Mouse (Mus musculus) liver, embryonic 11.5 days (tissue): ENCODE measurements around the gene Cbfa2t2. TPM values are rescaled to one million over a fixed set of nuclear protein-coding genes. Genes with fewer than 3 reads are reported as not detected.

ENCODE experiments used
- ATAC-seq: fragments of 200-750 bp; cut with Nextera tagmentation; replicated peaks from 2 replicates; pipeline ENCODE4 v1.8.0; 2017; ENCODE audit warnings: moderate number of reproducible peaks, mild to moderate bottlenecking, moderate TSS enrichment, moderate library complexity; ENCODE audit not compliant: low FRiP score
- DNase-seq: peaks from one replicate; pipeline ENCODE4 v3.0.0-alpha.2; 2017; ENCODE audit warnings: low spot score
- H3K27ac ChIP-seq: fragments of 300-500 bp; sonication (generic); 2 replicates; pipeline ENCODE4 v1.5.1; 2014; ENCODE audit warnings: mild to moderate bottlenecking, low read depth, low read length, control low read depth
- H3K27me3 ChIP-seq: fragments of 300-500 bp; sonication (generic); replicated peaks from 2 replicates; pipeline ENCODE4 v1.6.1; 2014; ENCODE audit warnings: low read length, mixed read lengths; ENCODE audit not compliant: control insufficient read depth, insufficient read depth
- H3K36me3 ChIP-seq: fragments of 300-500 bp; sonication (generic); 2 replicates; pipeline ENCODE4 v1.6.1; 2014; ENCODE audit warnings: mild to moderate bottlenecking, low read length, moderate library complexity, mixed read lengths; ENCODE audit not compliant: control insufficient read depth, insufficient read depth
- H3K4me1 ChIP-seq: fragments of 300-500 bp; sonication (generic); replicated peaks from 2 replicates; pipeline ENCODE4 v1.6.1; 2014; ENCODE audit warnings: low read length, mixed read lengths; ENCODE audit not compliant: control insufficient read depth, insufficient read depth
- H3K4me2 ChIP-seq: fragments of 300-500 bp; sonication (generic); 2 replicates; pipeline ENCODE4 v1.6.1; 2014; ENCODE audit warnings: mild to moderate bottlenecking, control low read depth, moderate library complexity
- H3K4me3 ChIP-seq: fragments of 300-500 bp; sonication (generic); 2 replicates; pipeline ENCODE4 v1.5.1; 2014; ENCODE audit warnings: low read depth, low read length, control low read depth
- H3K9ac ChIP-seq: fragments of 300-500 bp; sonication (generic); 2 replicates; pipeline ENCODE4 v1.6.1; 2014; ENCODE audit warnings: low read depth, low read length, control low read depth
- H3K9me3 ChIP-seq: fragments of 300-500 bp; sonication (generic); 2 replicates; pipeline ENCODE4 v1.6.1; 2016; ENCODE audit warnings: low read length, inconsistent platforms, mixed read lengths; ENCODE audit not compliant: control insufficient read depth
- WGBS: fragments of 180-500 bp; shearing (Covaris S2); extraction: QIAGEN DNeasy Blood & Tissue Kit; methylation state at CpG from one replicate; pipeline ENCODE4 v1.1.7; 2014; 5-methylcytosine and 5-hydroxymethylcytosine counted together
- polyA plus RNA-seq: library from polyadenylated mRNA; unstranded; fragments of >200 nt; fragmentation: Nextera tagmentation; extraction: Ambion mirVana; gene quantifications from 2 replicates; pipeline ENCODE4 v1.2.1, GENCODE M21; 2014

Gene Cbfa2t2
- polyA plus RNA-seq, 1 experiment from 2014 or later: 23.5 TPM

DNA sequence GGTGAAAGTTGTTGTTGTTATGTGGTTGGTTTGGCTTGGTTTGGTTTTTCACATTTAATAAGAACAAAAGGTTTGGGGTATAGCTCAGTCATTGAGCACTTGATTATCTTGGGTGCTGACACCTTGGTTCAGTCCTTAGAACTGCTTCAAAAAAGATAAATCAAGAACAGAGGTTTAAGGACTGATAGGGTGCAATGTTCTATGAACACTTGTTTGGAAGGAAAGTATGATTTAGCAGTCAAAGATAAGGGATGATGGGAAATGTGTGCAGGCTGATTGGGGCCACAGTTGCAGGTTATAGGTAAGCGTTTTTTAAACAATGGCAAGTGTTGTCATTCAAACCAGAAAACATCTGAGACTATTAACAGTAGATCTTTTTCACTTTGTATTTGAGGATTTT is 17.8 kb downstream of the Cbfa2t2 start:
- ATAC-seq: peak; percentile 72
- Histone ChIP-seq H3K4me3 (no peak overlapping the region), H3K36me3 (no peaks in the 10 kb centered on the region), H3K27ac (peak overlapping the region; percentile 53; the same call in 1 of the 2 replicates), H3K9ac (no peak overlapping the region), H3K4me1 (peaks cover 22% of the 10 kb centered on the region), H3K27me3 (no peaks in the 10 kb centered on the region), H3K9me3 (no peaks in the 10 kb centered on the region), H3K4me2 (no peak overlapping the region)
- no peak for DNase-seq
- WGBS: 33% methylated on average over 1 of the region's 1 CpGs

DNA sequence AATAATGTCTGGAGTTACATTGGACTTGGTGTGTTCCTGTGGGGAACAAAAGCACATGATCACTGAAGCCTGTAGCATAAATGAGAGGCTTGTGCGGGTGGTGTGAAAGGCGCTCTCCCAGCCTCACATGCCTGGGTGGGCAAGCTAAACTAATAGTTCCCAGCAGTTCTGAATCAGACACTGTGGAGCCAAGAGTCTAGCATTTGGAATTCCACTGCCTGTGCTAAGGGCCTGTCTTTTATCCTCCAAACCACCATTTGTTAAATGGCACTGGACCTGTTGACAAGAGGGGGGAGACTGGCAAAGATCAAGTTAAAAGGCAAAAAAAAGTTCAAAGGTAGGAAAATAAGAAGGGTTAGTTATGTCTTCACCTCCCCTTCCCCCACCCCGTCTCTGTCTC is 18.3 kb downstream of the Cbfa2t2 start:
- Histone ChIP-seq H3K4me1 (peaks cover 22% of the 10 kb centered on the region), H3K27ac (no peak overlapping the region), H3K9ac (no peak overlapping the region), H3K27me3 (no peaks in the 10 kb centered on the region), H3K4me2 (no peak overlapping the region), H3K36me3 (no peaks in the 10 kb centered on the region), H3K9me3 (no peaks in the 10 kb centered on the region), H3K4me3 (no peak overlapping the region)
- ATAC-seq (no peak), DNase-seq (no peak)
- 71% methylated on average over 3 of the region's 3 CpGs for WGBS

DNA sequence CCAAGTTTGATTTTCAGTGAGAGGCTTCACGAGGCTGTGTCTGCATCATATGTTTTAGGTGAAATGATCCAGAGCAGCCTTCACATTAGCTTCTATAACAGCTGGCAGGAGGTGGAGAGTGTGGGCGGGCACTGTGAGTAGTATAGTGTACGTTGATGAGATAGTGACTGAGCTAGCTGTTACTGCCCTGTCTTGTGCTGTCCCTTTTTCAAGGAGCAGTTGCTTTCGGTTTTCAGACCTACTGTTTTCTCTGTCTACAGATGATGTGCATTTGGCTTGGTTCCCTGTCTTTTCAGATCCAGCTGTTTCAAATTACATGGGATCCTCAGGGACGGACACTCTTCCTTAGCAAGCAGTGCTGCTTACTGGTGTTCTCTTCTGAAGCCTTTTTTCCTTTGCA is 19.5 kb downstream of the Cbfa2t2 start:
- 40% methylated on average over 5 of the region's 5 CpGs for WGBS
- Histone ChIP-seq H3K9me3 (no peaks in the 10 kb centered on the region), H3K4me2 (peak overlapping the region; percentile 48), H3K27me3 (no peaks in the 10 kb centered on the region), H3K27ac (no peak overlapping the region), H3K36me3 (no peaks in the 10 kb centered on the region), H3K9ac (no peak overlapping the region), H3K4me1 (peaks cover 26% of the 10 kb centered on the region), H3K4me3 (no peak overlapping the region)
- DNase-seq (no peak), ATAC-seq (peak; percentile 79)

GRCm38 (mm10) chr2:154456621-154457020 is 20.3 kb downstream of the Cbfa2t2 start:
- DNase-seq: no peak
- Histone ChIP-seq H3K9me3 (no peaks in the 10 kb centered on the region), H3K4me3 (no peak overlapping the region), H3K27ac (no peak overlapping the region), H3K9ac (no peak overlapping the region), H3K27me3 (no peaks in the 10 kb centered on the region), H3K36me3 (no peaks in the 10 kb centered on the region), H3K4me1 (peaks cover 30% of the 10 kb centered on the region), H3K4me2 (no peak overlapping the region)
- ATAC-seq: no peak

GRCm38 (mm10) chr2:154459262-154459661 is 23.0 kb downstream of the Cbfa2t2 start:
- ATAC-seq: no peak
- WGBS: 44% methylated on average over 2 of the region's 2 CpGs

GRCm38 (mm10) chr2:154459851-154460250 is 23.6 kb downstream of the Cbfa2t2 start:
- Histone ChIP-seq H3K4me2 (no peak overlapping the region), H3K9me3 (no peaks in the 10 kb centered on the region), H3K27ac (no peak overlapping the region), H3K4me1 (peaks cover 35% of the 10 kb centered on the region), H3K9ac (no peak overlapping the region), H3K4me3 (no peak overlapping the region), H3K27me3 (no peaks in the 10 kb centered on the region), H3K36me3 (no peaks in the 10 kb centered on the region)
- 49% methylated on average over 4 of the region's 4 CpGs for WGBS
- DNase-seq (no peak), ATAC-seq (no peak)

More at GRCm38 (mm10) chr2:154459262-154459661, 23.0 kb downstream of the Cbfa2t2 start:
- H3K9me3 ChIP-seq: no peaks in the 10 kb centered on the region
- H3K4me2 ChIP-seq: no peak overlapping the region
- H3K4me3 ChIP-seq: no peak overlapping the region
- no peaks in the 10 kb centered on the region for H3K27me3 ChIP-seq
- peaks cover 36% of the 10 kb centered on the region for H3K4me1 ChIP-seq
- no peaks in the 10 kb centered on the region for H3K36me3 ChIP-seq
- no peak overlapping the region for H3K9ac ChIP-seq
- no peak overlapping the region for H3K27ac ChIP-seq
- DNase-seq: no peak

- 63% methylated on average over 11 of the region's 11 CpGs for WGBS
- peaks cover 31% of the 10 kb centered on the region for H3K4me1 ChIP-seq
- no peaks in the 10 kb centered on the region for H3K36me3 ChIP-seq
- DNase-seq (no peak), ATAC-seq (peak; percentile 61)
- no peaks in the 10 kb centered on the region for H3K9me3 ChIP-seq
- no peak overlapping the region for H3K9ac ChIP-seq
- H3K4me2 ChIP-seq: no peak overlapping the region
- no peak overlapping the region for H3K27ac ChIP-seq
- no peak overlapping the region for H3K4me3 ChIP-seq
- H3K27me3 ChIP-seq: no peaks in the 10 kb centered on the region
Observed at GRCm38 (mm10) chr2:154463621-154464198, 27.4 kb downstream of the Cbfa2t2 start.

- WGBS: 68% methylated on average over 1 of the region's 1 CpGs
- DNase-seq: no peak
- ATAC-seq: no peak
- Histone ChIP-seq H3K27ac (no peak overlapping the region), H3K9ac (no peak overlapping the region), H3K4me1 (peaks cover 25% of the 10 kb centered on the region), H3K4me3 (no peak overlapping the region), H3K27me3 (no peaks in the 10 kb centered on the region), H3K9me3 (no peaks in the 10 kb centered on the region), H3K36me3 (no peaks in the 10 kb centered on the region), H3K4me2 (no peak overlapping the region)
Observed at GRCm38 (mm10) chr2:154465914-154466335, 29.6 kb downstream of the Cbfa2t2 start.

DNA sequence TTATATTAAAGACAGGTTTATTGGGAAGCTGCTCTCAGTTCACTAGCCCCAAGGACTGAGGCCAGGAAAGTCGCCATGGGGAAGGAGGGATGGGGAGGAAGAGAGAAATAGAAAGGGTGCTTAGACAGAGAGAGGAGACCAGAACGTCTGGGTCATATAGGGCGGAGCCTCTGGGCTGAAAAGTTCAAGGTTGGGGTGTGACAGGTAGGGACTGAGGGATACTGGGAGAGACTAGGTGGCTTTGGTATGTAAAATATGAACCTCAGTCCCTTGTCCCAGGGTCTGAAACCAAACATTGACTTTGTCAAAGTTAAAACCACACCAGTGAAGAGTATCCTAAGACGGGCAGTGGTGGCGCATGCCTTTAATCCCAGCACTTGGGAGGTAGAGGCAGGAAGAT is 30.9 kb downstream of the Cbfa2t2 start:
- Histone ChIP-seq H3K4me3 (no peak overlapping the region), H3K9me3 (no peaks in the 10 kb centered on the region), H3K36me3 (no peaks in the 10 kb centered on the region), H3K27me3 (no peaks in the 10 kb centered on the region), H3K4me2 (no peak overlapping the region), H3K27ac (no peak overlapping the region), H3K4me1 (peaks cover 23% of the 10 kb centered on the region), H3K9ac (no peak overlapping the region)
- 84% methylated on average over 5 of the region's 5 CpGs for WGBS
- no peak for DNase-seq
- no peak for ATAC-seq
